Mouse (Mus musculus) heart, embryonic 14.5 days (tissue): ENCODE results near the gene Wdr43. TPM values are rescaled to one million over a fixed set of nuclear protein-coding genes. Genes with fewer than 3 reads are reported as not detected.

ENCODE experiments used
- ATAC-seq: fragments of 200-750 bp; cut with Nextera tagmentation; 2 replicates; pipeline ENCODE4 v1.8.0; 2017; ENCODE audit warnings: low read depth, moderate TSS enrichment; ENCODE audit not compliant: insufficient number of reproducible peaks, insufficient read depth, low FRiP score
- H3K27ac ChIP-seq, 2 experiments: fragments of 200-500 bp in 1 of 2; fragments of 300-500 bp in 1 of 2; sonication (generic) in 1 of 2; replicated peaks in 1 of 2; 2 replicates each; pipeline ENCODE4 v1.5.1; 2012 to 2014; ENCODE audit warnings: low read depth in 2 of 2, low read length in 2 of 2, control low read depth in 1 of 2, mild to moderate bottlenecking in 1 of 2, mixed read lengths in 1 of 2; ENCODE audit not compliant: control insufficient read depth in 1 of 2, insufficient read depth in 1 of 2
- H3K27me3 ChIP-seq: fragments of 300-500 bp; sonication (generic); 2 replicates; pipeline ENCODE4 v1.6.1; 2014; ENCODE audit warnings: mild to moderate bottlenecking, low read length, control low read depth; ENCODE audit not compliant: control insufficient read depth, insufficient read depth
- H3K36me3 ChIP-seq: fragments of 300-500 bp; sonication (generic); 2 replicates; pipeline ENCODE4 v1.6.1; 2014; ENCODE audit warnings: mild to moderate bottlenecking, control low read depth, low read length, mixed read lengths; ENCODE audit not compliant: control insufficient read depth, insufficient read depth
- H3K4me1 ChIP-seq, 2 experiments: fragments of 200-500 bp in 1 of 2; fragments of 300-500 bp in 1 of 2; sonication (generic) in 1 of 2; 2 replicates each; pipeline ENCODE4 v1.6.1; 2012 to 2014; ENCODE audit warnings: low read length in 2 of 2, control low read depth in 1 of 2, mixed read lengths in 1 of 2; ENCODE audit not compliant: control insufficient read depth in 2 of 2, insufficient read depth in 2 of 2
- H3K4me2 ChIP-seq: fragments of 300-500 bp; sonication (generic); 2 replicates; pipeline ENCODE4 v1.6.1; 2014; ENCODE audit warnings: mild to moderate bottlenecking, low read length
- H3K4me3 ChIP-seq, 2 experiments: fragments of 200-500 bp in 1 of 2; fragments of 300-500 bp in 1 of 2; sonication (generic) in 1 of 2; 2 replicates each; pipeline ENCODE4 v1.5.1; 2012 to 2014; ENCODE audit warnings: low read length in 2 of 2, mild to moderate bottlenecking in 2 of 2, control low read depth in 1 of 2, low read depth in 1 of 2, moderate library complexity in 1 of 2; ENCODE audit not compliant: control insufficient read depth in 1 of 2, insufficient read depth in 1 of 2
- H3K9ac ChIP-seq: fragments of 300-500 bp; sonication (generic); 2 replicates; pipeline ENCODE4 v1.6.1; 2014; ENCODE audit warnings: mild to moderate bottlenecking, low read length
- H3K9me3 ChIP-seq: fragments of 300-500 bp; sonication (generic); 2 replicates; pipeline ENCODE4 v1.6.1; 2016; ENCODE audit warnings: low read length, control low read depth; ENCODE audit not compliant: control insufficient read depth
- WGBS: fragments of 180-500 bp; shearing (Covaris S2); extraction: QIAGEN DNeasy Blood & Tissue Kit; methylation state at CpG from one replicate; pipeline ENCODE4 v1.1.7; 2014; 5-methylcytosine and 5-hydroxymethylcytosine counted together
- polyA plus RNA-seq: library from polyadenylated mRNA; unstranded; fragments of >200 nt; fragmentation: Nextera tagmentation; extraction: Ambion mirVana; gene quantifications from 2 replicates; pipeline ENCODE4 v1.2.1, GENCODE M21; 2014

The Wdr43 gene
- polyA plus RNA-seq, 1 experiment from 2014 or later, result 40.0 TPM

GRCm38 (mm10) chr17:71650011-71650410, 34.3 kb downstream of the Wdr43 start:
- H3K9me3 ChIP-seq, result no peaks in the 10 kb centered on the region
- no peak overlapping the region for H3K27ac ChIP-seq
- H3K36me3 ChIP-seq, result peaks cover 87% of the 10 kb centered on the region
- no peaks in the 10 kb centered on the region for H3K27me3 ChIP-seq
- H3K9ac ChIP-seq, result no peak overlapping the region
- H3K4me1 ChIP-seq, result no peaks in the 10 kb centered on the region
- H3K4me3 ChIP-seq, result no peak overlapping the region
- no peak overlapping the region for H3K4me2 ChIP-seq
- 88% methylated on average over 9 of the region's 9 CpGs for WGBS
- no peak for ATAC-seq

DNA sequence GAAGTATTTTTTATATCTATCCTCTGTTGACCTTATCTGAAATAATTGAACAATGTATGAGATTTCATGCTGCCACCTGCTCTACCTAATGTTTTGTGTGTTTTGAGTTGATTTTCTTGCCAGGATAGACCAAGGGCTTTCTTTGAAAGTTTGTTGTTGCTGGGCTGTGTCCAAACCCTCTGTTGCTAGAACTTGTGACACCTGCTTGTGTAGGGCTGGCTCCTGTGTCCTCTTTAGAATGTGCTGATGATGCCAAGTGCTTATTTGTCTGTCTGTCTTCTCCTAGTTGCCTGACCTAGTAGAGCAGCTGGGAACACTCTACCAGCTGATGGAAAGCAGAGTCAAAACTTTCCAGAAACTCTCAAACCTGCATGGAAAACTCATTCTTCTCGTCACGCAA, 36.8 kb downstream of the Wdr43 start:
- 80% methylated on average over 2 of the region's 2 CpGs for WGBS
- no peaks in the 10 kb centered on the region for H3K9me3 ChIP-seq
- no peak for ATAC-seq
- H3K27ac ChIP-seq, result no peak overlapping the region
- no peaks in the 10 kb centered on the region for H3K27me3 ChIP-seq
- peaks cover 91% of the 10 kb centered on the region for H3K36me3 ChIP-seq
- no peaks in the 10 kb centered on the region for H3K4me1 ChIP-seq
- H3K4me2 ChIP-seq, result no peak overlapping the region
- H3K4me3 ChIP-seq, result no peak overlapping the region
- no peak overlapping the region for H3K9ac ChIP-seq

DNA sequence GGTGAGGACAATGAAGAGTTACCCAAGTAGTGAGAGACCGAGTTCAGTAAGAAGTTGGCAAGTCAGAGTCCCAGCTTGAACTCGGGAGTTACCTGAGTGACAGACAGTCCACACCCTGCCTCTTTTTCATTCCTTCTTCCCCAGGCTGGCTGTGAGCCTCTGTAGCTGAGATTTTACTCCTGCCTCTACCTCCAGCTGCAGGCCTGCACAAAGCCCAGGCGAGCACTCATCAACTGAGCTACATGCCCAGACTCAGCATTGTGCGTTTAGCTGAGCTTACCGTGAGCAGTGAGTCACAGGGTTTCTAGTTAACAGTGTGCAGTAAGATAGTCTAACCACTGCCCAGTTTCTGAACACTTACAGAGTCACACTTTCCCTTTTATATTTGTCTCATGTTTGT, 37.2 kb downstream of the Wdr43 start:
- ATAC-seq, result no peak
- H3K36me3 ChIP-seq, result peaks cover 91% of the 10 kb centered on the region
- H3K27ac ChIP-seq, result no peak overlapping the region
- no peak overlapping the region for H3K4me3 ChIP-seq
- WGBS, result 89% methylated on average over 5 of the region's 5 CpGs
- no peak overlapping the region for H3K9ac ChIP-seq
- no peak overlapping the region for H3K4me2 ChIP-seq
- no peaks in the 10 kb centered on the region for H3K4me1 ChIP-seq
- no peaks in the 10 kb centered on the region for H3K27me3 ChIP-seq
- no peaks in the 10 kb centered on the region for H3K9me3 ChIP-seq

DNA sequence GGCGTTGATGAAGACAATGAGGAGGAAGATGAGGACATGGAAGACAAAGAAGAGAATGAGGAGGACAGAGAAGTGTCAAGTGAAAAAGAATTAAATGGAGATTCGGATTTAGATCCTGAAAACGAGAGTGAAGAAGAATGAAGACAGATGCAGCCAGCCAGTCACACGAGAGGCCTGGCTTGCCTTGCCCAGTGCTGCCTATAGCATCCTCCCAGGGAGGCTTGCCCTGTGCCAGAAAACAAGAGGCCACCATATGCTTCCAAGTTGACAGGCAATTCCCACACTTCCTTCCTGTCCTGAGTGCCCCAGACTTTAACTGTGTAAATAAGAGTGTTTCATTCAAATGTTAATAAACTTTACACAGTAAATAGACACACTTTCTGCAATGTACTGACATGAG, 41.8 kb downstream of the Wdr43 start:
- Histone ChIP-seq H3K4me1 (no peaks in the 10 kb centered on the region), H3K27ac (no peak overlapping the region), H3K27me3 (no peaks in the 10 kb centered on the region), H3K4me3 (no peak overlapping the region), H3K4me2 (no peak overlapping the region), H3K9me3 (no peaks in the 10 kb centered on the region), H3K9ac (no peak overlapping the region), H3K36me3 (peaks cover 70% of the 10 kb centered on the region)
- ATAC-seq, result no peak
- WGBS, result 88% methylated on average over 4 of the region's 4 CpGs

GRCm38 (mm10) chr17:71658666-71659065, 43.0 kb downstream of the Wdr43 start:
- peaks cover 61% of the 10 kb centered on the region for H3K36me3 ChIP-seq
- no peak overlapping the region for H3K9ac ChIP-seq
- no peak for ATAC-seq
- 92% methylated on average over 10 of the region's 10 CpGs for WGBS
- H3K9me3 ChIP-seq, result no peaks in the 10 kb centered on the region
- no peak overlapping the region for H3K4me2 ChIP-seq
- peaks cover 0 to 2% of the 10 kb centered on the region in 2 experiments; a peak in 1 of 4 replicates for H3K4me1 ChIP-seq
- no peaks in the 10 kb centered on the region for H3K27me3 ChIP-seq
- H3K27ac ChIP-seq, result no peak overlapping the region
- no peak overlapping the region for H3K4me3 ChIP-seq

DNA sequence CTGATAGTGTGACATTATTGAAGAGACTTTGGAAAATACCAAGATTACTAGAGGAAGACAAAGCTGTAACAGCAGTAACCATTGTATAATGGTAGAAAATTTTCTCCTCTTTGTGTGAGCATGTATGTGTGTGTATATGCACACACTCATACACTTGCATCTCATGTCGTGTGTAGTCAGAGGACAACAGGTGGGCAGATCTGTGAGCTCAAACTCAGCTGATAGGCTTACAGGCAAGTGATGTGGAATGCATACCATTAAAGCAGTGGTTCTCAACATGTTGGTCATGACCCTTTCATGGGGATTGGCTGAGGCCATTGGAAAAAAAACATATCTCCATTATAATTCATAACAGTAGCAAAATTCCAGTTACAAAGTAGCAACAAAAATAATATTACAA, 44.7 kb downstream of the Wdr43 start:
- Histone ChIP-seq H3K36me3 (peaks cover 45% of the 10 kb centered on the region), H3K4me1 (peaks cover 0 to 6% of the 10 kb centered on the region in 2 experiments; a peak in 1 of 4 replicates), H3K9ac (no peak overlapping the region), H3K27me3 (no peaks in the 10 kb centered on the region), H3K9me3 (no peaks in the 10 kb centered on the region), H3K27ac (no peak overlapping the region), H3K4me2 (no peak overlapping the region), H3K4me3 (no peak overlapping the region)
- no peak for ATAC-seq
- 41% methylated on average over 1 of the region's 1 CpGs for WGBS

- Histone ChIP-seq H3K4me1 (peaks cover 0 to 6% of the 10 kb centered on the region in 2 experiments; a peak in 1 of 4 replicates), H3K27ac (peak overlapping the region; percentile 34 to 35; a peak in 3 of 4 replicates), H3K4me2 (peak overlapping the region; percentile 69), H3K27me3 (no peaks in the 10 kb centered on the region), H3K9ac (peak overlapping the region; percentile 68), H3K9me3 (no peaks in the 10 kb centered on the region), H3K36me3 (peaks cover 21% of the 10 kb centered on the region), H3K4me3 (peak overlapping the region; percentile 33 to 36)
- 6% methylated on average over 21 of the region's 21 CpGs for whole genome bisulfite sequencing
- peak; percentile 79 for ATAC-seq
Observed at GRCm38 (mm10) chr17:71662751-71663250, 47.1 kb downstream of the Wdr43 start.

- Histone ChIP-seq H3K9me3 (no peaks in the 10 kb centered on the region), H3K9ac (no peak overlapping the region), H3K4me1 (peaks cover 0 to 6% of the 10 kb centered on the region in 2 experiments; a peak in 1 of 4 replicates), H3K27ac (no peak overlapping the region), H3K4me3 (no peak overlapping the region), H3K27me3 (no peaks in the 10 kb centered on the region), H3K36me3 (peaks cover 15% of the 10 kb centered on the region; the same call in 1 of the 2 replicates), H3K4me2 (peak overlapping the region; percentile 69; the same call in 1 of the 2 replicates)
- 77% methylated on average over 6 of the region's 6 CpGs for WGBS
- no peak for ATAC-seq
Observed at GRCm38 (mm10) chr17:71663491-71663890, 47.8 kb downstream of the Wdr43 start.
